Mouse (Mus musculus): ENCODE data around the gene Gm21954. TPM values are rescaled to one million over a fixed set of nuclear protein-coding genes. Genes with fewer than 3 reads are reported as not detected.

Gene Gm21954
- not detected in 2 replicates for polyA plus RNA-seq (2012; rRNA removed)

DNA sequence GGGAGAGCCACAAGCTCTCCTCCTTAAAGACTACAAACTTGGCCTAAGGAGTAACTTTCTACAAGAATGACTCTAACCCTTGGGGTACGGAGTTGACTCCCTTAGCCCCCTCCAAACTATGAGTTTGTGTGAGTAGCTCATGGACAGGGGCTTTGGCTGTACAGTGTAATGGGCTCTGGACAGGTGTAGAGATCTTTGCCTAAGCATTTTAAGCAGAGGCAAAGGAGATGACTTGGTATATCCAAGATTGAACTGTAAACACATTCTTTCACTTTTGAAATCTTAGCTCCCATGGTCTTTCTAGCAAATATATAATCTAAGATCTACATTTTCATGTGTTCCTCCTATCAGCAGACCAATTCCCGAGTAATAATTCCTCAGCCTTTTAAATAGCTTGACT, at the start of gene Gm21954:
Gene Gm21954 (minus strand): TSS at position 101 of the 400 bp plus-strand sequence.
- WGBS = 79% methylated on average over 2 of the region's 2 CpGs
- no peak for DNase-seq (ENCODE audit: low read depth, low spot score)

DNA sequence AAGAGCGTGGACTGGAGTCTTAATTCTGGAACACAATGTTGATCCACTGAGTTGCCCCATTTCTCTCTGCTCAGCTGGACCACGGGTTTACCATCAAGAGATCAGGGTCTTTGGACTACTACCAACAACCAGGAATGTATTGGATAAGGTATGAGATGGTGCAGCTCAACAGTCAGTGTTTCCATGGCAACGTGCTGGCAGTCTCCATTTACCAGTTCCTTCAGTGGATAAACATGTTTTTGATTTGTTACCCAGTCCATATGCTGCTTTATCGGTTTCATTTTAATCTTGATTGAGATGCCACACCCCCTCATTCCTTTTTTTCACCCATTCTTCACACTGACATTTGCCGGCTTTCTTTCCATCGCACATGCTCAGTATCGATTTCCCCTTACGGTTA, 49.8 kb upstream of the Gm21954 start:
- WGBS = 79% methylated on average over 8 of the region's 8 CpGs
- no peak for DNase-seq (ENCODE audit: low read depth, low spot score)

DNA sequence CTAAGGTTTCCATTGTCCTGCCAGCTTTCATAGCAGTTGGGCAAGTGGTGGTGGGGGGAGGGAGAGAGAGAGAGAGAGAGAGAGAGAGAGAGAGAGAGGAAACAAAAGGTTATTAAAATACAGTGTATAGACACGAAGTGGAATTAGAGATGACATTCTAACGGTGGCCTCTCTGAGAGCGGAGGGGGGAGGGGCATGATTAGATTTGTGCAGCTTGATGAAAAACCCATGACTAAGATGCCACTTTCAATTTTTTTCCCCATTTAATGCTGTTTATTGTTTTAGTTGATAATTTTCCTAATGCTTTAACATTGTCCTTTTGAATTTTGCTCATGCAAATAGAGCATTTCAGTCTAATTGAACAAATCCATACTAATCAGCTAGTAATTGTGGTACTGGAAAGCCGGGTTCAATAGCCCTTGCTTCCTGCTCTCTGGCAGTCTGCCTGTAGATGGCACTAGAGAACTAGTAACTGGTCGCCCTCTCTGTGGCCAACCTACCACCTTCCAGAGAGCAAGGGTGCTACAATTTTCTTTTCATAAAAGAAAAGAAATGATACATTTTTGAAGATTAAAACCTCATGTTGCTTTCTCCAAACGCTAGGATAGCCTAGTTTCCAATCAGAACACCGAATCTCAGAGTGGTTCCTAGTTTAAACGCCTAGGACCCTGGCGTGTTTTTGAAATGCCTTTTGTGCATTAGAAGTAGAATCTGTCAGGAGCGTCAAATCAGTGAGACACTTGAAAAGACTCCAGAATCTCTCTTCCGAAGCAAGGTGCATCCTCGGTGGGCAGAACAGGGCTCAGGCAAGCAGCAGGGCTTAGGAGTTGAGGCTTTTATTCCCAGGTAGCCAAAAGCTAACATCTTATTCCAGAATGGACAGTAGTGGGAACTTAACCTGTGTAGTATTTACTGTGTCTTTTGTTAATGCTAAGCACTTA, 48.5 kb upstream of the Gm21954 start:
- 34% methylated on average over 12 of the region's 12 CpGs for WGBS
- DNase-seq (ENCODE audit: low read depth, low spot score) = peak; percentile 19

DNA sequence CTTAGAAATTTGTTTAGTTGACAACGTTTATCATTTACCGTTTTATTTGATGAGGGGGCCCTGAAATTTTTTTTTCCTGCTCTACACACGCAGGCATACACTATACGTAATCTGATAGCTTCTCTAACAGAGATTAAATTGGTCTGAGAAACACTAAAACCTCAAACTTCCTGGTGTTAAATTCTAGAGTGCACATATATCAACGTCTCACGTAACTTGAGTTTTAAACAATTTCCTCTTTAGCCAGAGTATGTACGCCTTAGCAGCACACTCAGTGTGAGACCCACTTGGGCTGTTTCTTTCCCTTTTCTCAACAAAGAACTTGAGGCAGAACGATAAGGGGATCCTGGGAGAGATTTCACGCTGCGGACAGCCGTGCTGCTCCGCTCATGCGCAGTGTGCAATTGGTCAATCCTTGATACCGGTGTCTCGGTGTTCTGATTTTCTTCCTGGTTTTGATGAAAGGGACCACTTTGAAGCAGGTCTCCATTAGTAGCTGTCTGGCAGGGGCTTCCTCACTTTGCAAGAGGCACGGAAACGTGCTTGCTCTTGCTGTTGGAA, 45.5 kb upstream of the Gm21954 start:
- 48% methylated on average over 17 of the region's 17 CpGs for WGBS

DNA sequence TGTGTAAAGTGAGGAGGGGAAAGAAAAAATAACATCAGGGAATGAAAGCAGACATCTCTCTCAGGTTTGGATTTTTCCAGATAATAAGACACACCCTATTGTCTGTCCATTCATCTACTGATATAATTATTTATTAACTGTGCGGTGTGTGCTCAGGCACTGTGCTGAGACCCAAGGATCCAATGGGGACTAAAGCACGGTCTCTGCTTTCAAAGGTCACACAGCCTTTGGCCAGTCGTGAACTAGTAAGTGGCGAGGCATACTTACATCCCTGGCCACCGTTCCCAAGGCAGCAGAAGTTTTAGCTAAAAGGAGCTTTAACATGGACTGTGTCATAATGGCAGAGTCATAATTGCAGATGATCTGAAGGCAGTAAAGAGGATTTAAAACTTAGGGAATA, 44.0 kb upstream of the Gm21954 start:
- WGBS = 71% methylated on average over 5 of the region's 5 CpGs
- no peak for DNase-seq (ENCODE audit: low read depth, low spot score)

More for the DNA sequence above, 45.5 kb upstream of the Gm21954 start:
- DNase-seq (ENCODE audit: low read depth, low spot score) = no peak

DNA sequence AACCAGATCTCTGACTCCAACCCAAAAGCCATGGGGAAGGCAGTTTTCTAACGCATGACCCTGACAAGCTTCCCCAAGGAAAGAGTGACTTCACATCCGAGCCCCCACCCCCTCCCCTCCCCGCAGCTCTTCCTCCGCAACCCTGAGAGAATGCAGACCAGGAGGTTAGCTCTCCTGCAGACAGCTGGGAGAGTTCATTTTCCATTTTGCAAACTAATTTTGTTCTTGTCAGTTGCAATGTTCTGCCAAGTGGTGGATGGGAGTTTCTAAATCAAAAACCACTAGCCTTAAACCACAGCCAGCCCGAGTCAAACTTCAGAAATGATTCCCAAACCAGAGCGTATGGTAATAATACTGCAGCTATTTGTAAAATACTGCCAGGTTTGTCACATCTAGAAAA, 39.6 kb upstream of the Gm21954 start:
- DNase-seq (ENCODE audit: low read depth, low spot score) = no peak
- WGBS = 62% methylated on average over 6 of the region's 6 CpGs

DNA sequence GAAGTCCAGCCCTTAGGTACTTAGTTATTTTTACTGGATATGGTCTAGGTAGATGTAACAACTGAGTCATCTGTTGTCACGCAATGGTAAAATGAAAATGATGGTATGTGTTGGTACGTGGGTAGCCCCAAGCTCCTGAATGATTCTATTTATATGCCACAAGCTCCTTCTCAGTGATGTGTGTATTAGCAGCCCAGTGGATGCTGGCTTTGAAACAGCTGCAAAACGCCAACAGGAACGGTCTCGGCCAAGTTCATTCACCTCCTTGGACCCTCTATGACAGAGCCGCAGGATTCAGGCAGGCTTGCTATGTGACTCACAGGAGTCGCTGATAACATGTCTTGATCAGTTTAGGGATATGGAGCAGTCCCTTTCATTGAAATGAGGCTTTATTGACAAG, 38.2 kb upstream of the Gm21954 start:
- no peak for DNase-seq (ENCODE audit: low read depth, low spot score)
- 75% methylated on average over 7 of the region's 7 CpGs for WGBS

DNA sequence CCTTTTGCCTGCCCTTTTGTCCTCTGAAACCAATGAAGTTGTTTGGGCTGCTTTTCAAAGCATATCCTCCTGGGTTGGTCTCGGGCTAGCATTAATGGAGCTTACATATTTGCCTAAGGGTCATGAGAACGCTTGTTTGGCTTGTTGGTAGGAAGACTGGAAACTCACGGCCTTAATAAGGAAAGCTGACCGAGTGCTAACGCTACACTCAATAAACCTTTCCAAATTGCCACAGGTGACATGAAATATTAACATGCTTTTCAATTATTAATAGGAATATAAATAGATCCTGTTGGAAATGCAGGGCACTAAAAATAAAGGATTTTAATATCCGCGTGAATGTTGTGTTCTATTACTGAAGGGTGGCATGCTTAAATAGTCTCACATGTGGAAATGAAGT, 27.3 kb upstream of the Gm21954 start:
- no peak for DNase-seq (ENCODE audit: low read depth, low spot score)
- WGBS = 69% methylated on average over 7 of the region's 7 CpGs

DNA sequence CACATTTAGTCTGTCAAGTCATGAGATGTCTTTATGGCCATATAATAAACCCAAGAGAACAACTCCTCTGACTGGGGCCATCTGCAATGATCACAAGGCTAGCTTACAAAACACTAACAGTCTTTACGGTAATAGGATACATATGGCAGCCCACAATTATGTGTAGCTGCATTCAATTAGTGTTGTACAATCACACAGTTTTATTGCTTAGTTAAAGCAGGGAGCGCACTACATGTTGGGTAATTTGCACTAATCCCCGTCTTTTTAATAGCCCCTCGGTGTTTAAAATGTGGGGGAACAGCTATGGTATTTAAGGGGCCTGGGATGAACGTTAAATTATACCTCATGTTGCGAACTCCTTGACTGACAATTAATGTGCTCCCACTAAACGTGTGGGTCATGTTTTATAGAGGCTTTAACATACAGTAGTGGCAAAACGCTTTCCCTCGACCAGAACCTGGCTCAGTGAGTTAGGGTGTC, 24.5 kb upstream of the Gm21954 start:
- DNase-seq (ENCODE audit: low read depth, low spot score) = no peak
- WGBS = 32% methylated on average over 9 of the region's 9 CpGs

DNA sequence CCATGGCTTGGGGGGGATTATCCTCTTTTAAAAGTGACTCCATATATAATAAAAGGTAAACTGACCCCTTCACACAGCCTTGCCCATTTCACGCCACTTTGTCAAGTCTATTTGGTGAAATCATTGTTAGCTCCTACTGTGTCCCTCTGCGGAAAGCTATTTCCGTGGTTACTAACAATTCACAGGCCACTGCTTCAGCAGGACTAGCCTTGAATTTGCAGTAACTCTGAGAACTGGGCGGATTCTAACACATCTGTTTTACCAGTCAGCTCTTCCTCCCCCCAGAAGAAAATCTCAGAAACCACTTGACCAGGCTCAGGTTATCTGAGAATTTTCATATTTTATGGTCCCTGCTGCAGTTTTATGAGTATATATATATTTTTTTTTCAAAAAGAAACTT, 23.9 kb upstream of the Gm21954 start:
- WGBS = 37% methylated on average over 4 of the region's 4 CpGs

DNA sequence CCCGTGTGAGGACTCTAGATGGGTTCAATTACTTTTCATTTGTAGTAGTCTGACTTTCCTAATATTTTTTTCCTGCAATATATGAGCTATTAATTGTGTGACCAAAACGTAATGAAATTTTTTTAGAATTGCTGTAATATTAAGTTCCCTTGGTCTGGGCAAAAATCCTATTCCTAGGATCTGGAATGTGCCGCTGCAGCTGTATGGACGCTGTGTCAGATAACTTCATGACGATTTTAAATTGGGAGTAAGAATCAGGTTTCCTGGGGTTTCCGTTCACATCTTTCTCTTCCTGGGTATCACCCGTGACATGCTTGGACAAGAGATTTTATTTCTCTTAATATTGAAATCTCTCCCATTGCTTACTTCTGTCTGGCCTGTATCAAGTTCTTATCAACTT, 23.2 kb upstream of the Gm21954 start:
- no peak for DNase-seq (ENCODE audit: low read depth, low spot score)
- WGBS = 88% methylated on average over 7 of the region's 7 CpGs

More for the DNA sequence above, 23.9 kb upstream of the Gm21954 start:
- DNase-seq (ENCODE audit: low read depth, low spot score) = no peak

DNA sequence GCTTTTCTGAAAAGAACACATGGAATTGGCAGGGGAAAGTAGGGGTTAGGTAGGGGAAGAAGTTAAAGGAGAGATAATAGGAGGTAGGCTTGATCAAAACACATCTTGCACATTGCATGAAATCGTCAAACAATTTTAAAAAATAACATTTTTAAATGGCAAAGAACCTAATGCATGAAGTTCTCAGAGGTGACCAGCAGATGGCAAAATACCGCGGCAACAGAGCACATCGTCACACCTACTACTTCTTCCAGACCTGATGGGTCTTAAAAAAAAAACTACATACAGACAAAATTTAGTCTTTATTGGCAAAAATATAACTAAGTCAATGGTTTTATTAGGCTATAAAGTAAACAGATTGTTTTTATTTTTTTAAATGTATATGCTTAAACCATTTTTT, 22.3 kb upstream of the Gm21954 start:
- DNase-seq (ENCODE audit: low read depth, low spot score) = no peak
- 47% methylated on average over 4 of the region's 4 CpGs for WGBS

DNA sequence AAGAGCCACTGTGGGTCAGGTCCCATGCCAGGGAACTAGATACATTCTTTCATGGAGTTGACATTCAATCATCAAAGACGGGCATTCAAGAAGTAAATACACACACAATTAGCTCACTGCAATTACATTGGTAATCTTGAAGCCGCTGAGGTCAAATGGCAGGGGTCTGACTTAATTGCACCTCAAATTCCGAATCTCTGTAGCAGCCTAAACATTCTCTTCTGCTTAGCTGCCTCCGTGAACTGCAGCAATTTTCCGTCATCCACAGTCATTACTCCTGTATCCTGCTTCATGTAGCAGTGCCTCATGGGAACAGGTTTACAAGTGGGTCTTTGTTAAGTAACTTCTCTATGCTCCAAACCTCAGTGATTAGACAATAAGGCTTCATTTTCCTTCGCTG, 20.0 kb upstream of the Gm21954 start:
- DNase-seq (ENCODE audit: low read depth, low spot score) = no peak
- 33% methylated on average over 6 of the region's 6 CpGs for WGBS

DNA sequence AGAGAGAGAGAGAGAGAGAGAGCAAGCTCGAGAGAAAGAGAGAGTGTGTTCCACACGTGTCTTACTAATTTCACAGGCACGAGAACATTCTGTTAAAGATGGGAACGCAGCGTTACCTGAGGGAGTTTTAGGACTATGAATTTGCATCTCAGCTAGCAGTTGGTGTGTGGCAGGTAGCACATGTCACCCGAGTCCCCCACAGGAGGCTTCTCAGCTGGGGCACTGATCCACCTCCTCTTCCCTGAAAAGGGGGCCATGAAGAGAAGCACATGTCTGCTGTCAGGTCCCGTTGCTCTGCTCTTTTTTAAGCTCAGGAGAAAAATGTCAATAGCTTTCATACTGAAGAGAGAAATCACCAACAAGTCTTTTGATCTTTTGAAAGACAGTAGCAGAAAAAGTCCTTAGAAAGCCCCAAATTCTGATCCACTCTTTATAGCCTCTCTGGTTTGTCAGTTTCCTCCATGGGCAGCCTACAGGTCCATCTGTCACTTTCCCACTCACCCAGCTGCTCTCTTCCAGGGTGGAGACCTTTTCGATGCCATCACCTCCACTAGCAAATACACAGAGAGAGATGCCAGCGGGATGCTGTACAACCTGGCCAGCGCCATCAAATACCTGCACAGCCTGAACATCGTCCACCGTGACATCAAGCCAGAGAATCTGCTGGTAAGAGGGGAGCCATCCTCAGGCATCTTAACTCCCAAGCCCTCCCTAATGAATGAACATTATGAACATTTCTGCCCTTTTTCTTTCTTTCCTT, 17.4 kb upstream of the Gm21954 start:
- WGBS = 65% methylated on average over 12 of the region's 12 CpGs
- no peak for DNase-seq (ENCODE audit: low read depth, low spot score)

DNA sequence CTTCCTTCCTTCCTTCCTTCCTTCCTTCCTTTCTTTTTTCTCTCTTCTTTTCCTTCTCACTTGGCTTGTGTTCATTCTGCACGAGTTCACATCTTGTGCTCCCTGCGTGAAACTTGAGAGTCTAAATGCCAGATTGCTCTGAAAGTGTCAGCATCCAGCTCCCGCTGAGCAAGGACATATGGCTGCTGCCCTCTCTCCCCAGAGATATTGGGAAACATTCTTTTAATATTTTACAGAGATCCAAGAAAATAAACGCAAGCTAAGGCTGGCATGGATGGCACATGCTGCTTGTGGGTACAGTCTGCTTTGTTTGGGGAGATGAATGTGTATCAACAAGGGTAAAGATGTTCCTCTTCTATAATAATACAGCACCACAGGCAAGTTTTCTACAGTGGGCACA, 11.3 kb upstream of the Gm21954 start:
- no peak for DNase-seq (ENCODE audit: low read depth, low spot score)

DNA sequence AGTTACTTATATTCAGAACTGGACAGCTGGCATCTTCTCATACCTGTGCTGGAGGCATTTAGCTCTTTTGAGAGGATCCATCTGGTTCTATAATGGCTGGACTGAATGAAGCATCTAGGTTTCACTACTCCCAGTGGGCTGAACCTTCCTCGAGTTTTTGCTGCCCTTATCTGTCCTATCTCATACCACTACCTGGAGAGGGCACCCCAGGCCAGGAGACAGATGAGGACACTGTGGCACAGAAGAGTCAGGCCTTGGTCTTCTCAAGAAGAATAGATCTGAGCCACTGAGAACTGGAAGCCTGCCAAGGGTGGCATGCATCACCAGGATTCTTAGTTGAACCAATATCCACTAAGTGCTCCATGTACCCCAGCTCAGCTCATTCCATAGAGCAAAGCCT, 9.1 kb upstream of the Gm21954 start:
- no peak for DNase-seq (ENCODE audit: low read depth, low spot score)
- WGBS = 28% methylated on average over 1 of the region's 1 CpGs

More for the DNA sequence above, 11.3 kb upstream of the Gm21954 start:
- WGBS = 52% methylated on average over 4 of the region's 4 CpGs

DNA sequence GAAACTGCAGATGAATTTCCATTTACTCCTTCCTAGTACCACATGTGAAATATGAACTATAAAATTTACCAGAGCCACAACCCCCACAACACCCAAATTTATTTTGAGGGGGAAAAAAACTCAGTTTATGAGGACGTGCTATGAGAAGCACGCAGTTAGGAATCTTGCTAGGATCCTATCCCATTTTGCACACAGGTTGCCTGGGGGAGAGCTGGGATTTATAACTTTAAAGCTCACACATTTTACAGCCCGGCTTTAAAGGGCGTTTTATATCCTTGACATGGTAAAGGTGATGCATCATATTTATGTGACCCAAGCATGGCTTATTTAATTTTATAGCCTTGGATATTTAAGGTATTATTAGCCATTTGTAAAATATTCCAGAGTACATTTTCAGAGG, 7.3 kb upstream of the Gm21954 start:
- DNase-seq (ENCODE audit: low read depth, low spot score) = no peak
- 27% methylated on average over 4 of the region's 4 CpGs for WGBS

DNA sequence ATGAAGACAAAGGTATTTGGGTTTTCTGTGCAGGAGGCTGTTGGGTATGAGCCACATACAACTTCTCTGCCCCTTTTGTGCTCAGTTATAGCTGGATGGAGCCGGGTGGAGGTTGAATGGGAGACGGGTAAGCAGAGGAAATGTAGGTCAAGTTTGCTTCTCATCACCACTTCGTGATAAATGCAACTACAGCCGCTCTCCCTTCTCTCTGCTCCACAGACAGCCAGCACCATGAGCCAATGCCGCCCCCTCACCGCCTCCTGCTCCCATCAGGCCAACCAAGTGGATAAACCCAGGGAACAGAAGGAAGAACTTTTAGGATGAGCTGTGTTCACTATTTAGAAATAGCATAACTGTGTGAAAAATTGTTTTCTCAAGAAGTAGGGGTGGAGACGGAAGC, 4.7 kb upstream of the Gm21954 start:
- DNase-seq (ENCODE audit: low read depth, low spot score) = no peak
- WGBS = 86% methylated on average over 7 of the region's 7 CpGs

DNA sequence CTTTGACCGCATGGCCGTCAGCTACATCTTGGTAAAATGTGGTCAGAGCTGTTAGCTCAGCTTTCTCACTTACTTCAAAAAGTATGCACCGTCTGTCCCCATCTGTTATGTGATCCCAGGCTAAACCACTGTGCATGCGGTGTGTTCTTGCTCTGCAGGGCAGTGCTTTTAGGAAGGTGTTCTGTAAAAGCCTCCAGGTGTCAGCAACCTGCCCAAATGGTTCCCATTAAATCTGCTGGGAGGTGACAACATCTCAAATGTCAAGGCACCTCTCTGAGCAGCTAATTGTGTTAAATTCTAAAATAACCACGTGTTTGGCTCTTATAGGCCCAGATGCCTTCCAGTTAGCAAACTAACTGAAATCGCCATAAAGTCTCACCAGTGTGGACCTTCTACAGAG, 1.1 kb upstream of the Gm21954 start:
- 75% methylated on average over 6 of the region's 6 CpGs for WGBS
- DNase-seq (ENCODE audit: low read depth, low spot score) = no peak

DNA sequence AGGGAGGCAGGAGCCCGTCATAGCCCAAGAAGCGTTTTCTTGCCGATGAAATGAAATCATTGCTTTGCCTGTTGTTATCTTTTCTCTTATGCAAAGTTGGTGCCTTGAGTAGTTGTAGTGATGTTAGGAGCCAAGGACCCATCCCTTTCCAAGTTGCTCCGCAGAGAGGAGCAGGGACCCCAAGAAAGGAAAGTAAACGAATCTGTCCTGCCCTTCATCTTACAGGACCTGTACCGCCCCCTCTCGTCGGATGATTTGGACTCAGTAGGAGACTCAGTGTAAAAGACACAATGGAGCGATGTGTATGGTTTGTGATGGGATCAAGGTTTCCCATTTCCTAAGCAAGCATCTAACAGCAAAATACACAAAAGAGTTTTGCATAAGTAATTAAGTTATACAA, 5.7 kb downstream of the Gm21954 start:
- no peak for DNase-seq (ENCODE audit: low read depth, low spot score)
- 75% methylated on average over 9 of the region's 9 CpGs for WGBS

Data from large intestine, adult 2 months (tissue).